Mouse (Mus musculus) embryonic facial prominence, embryonic 13.5 days (tissue): Measurements from ENCODE around the gene Tmprss4. TPM values are rescaled to one million over a fixed set of nuclear protein-coding genes. Genes with fewer than 3 reads are reported as not detected.
A peak's percentile ranks its signal among the peaks of the same experiment; 100 is the strongest.

Source experiments
- ATAC-seq: fragments of 200-750 bp; cut with Nextera tagmentation; 2 replicates; pipeline ENCODE4 v1.8.0; 2017; ENCODE audit warnings: low read depth; ENCODE audit not compliant: insufficient number of reproducible peaks, insufficient read depth, low FRiP score, low TSS enrichment
- H3K27ac ChIP-seq: fragments of 300-500 bp; sonication (generic); 2 replicates; pipeline ENCODE4 v1.5.1; 2015; ENCODE audit warnings: moderate library complexity, mild to moderate bottlenecking, inconsistent platforms
- H3K27me3 ChIP-seq: fragments of 300-500 bp; sonication (generic); 2 replicates; pipeline ENCODE4 v1.6.1; 2015; ENCODE audit warnings: mild to moderate bottlenecking, inconsistent platforms
- H3K36me3 ChIP-seq: fragments of 300-500 bp; sonication (generic); 2 replicates; pipeline ENCODE4 v1.6.1; 2015; ENCODE audit warnings: mild to moderate bottlenecking, inconsistent platforms
- H3K4me1 ChIP-seq: fragments of 300-500 bp; sonication (generic); 2 replicates; pipeline ENCODE4 v1.6.1; 2015; ENCODE audit warnings: inconsistent platforms
- H3K4me2 ChIP-seq: fragments of 300-500 bp; sonication (generic); 2 replicates; pipeline ENCODE4 v1.6.1; 2015; ENCODE audit warnings: moderate library complexity, mild to moderate bottlenecking, inconsistent platforms
- H3K4me3 ChIP-seq: fragments of 300-500 bp; sonication (generic); 2 replicates; pipeline ENCODE4 v1.5.1; 2015; ENCODE audit warnings: mild to moderate bottlenecking, inconsistent platforms
- H3K9ac ChIP-seq: fragments of 300-500 bp; sonication (generic); 2 replicates; pipeline ENCODE4 v1.6.1; 2015; ENCODE audit warnings: mild to moderate bottlenecking, inconsistent platforms
- H3K9me3 ChIP-seq: fragments of 300-500 bp; sonication (generic); 2 replicates; pipeline ENCODE4 v1.6.1; 2016; ENCODE audit warnings: inconsistent platforms
- WGBS: fragments of 180-500 bp; shearing (Covaris S2); methylation state at CpG from one replicate; pipeline ENCODE4 v1.1.7; 2015; ENCODE audit warnings: mixed read lengths; 5-methylcytosine and 5-hydroxymethylcytosine counted together
- polyA plus RNA-seq: library from polyadenylated mRNA; unstranded; fragments of >200 nt; fragmentation: Nextera tagmentation; extraction: Ambion mirVana; gene quantifications from 2 replicates; pipeline ENCODE4 v1.2.1, GENCODE M21; 2015

Tmprss4 gene
- polyA plus RNA-seq, 1 experiment from 2014 or later, result 1.3 TPM

GRCm38 (mm10) chr9:45153361-45153760 is 50.5 kb downstream of the Tmprss4 start:
- H3K27me3 ChIP-seq, result peaks cover 24% of the 10 kb centered on the region
- no peak for ATAC-seq
- no peak overlapping the region for H3K9ac ChIP-seq
- no peak overlapping the region for H3K4me3 ChIP-seq
- no peaks in the 10 kb centered on the region for H3K36me3 ChIP-seq
- WGBS, result 59% methylated on average over 7 of the region's 7 CpGs
- no peaks in the 10 kb centered on the region for H3K9me3 ChIP-seq
- no peaks in the 10 kb centered on the region for H3K4me1 ChIP-seq
- no peak overlapping the region for H3K27ac ChIP-seq
- H3K4me2 ChIP-seq, result no peak overlapping the region

- Histone ChIP-seq H3K27ac (no peak overlapping the region), H3K4me2 (no peak overlapping the region), H3K9me3 (no peaks in the 10 kb centered on the region), H3K4me3 (no peak overlapping the region), H3K4me1 (peaks cover 2% of the 10 kb centered on the region), H3K27me3 (peaks cover 44% of the 10 kb centered on the region), H3K9ac (no peak overlapping the region), H3K36me3 (no peaks in the 10 kb centered on the region)
- ATAC-seq, result no peak
- 78% methylated on average over 1 of the region's 1 CpGs for WGBS
Observed at GRCm38 (mm10) chr9:45150933-45151332, 53.0 kb downstream of the Tmprss4 start.

GRCm38 (mm10) chr9:45146267-45146597 is 57.7 kb downstream of the Tmprss4 start:
- ATAC-seq, result no peak
- H3K36me3 ChIP-seq, result no peaks in the 10 kb centered on the region
- H3K9me3 ChIP-seq, result no peaks in the 10 kb centered on the region
- H3K4me2 ChIP-seq, result peak overlapping the region; percentile 82
- H3K27me3 ChIP-seq, result peaks cover 88% of the 10 kb centered on the region
- H3K27ac ChIP-seq, result no peak overlapping the region
- peaks cover 9% of the 10 kb centered on the region for H3K4me1 ChIP-seq
- WGBS, result 2% methylated on average over 5 of the region's 5 CpGs
- peak overlapping the region; percentile 42 for H3K4me3 ChIP-seq
- H3K9ac ChIP-seq, result peak overlapping the region; percentile 64

DNA sequence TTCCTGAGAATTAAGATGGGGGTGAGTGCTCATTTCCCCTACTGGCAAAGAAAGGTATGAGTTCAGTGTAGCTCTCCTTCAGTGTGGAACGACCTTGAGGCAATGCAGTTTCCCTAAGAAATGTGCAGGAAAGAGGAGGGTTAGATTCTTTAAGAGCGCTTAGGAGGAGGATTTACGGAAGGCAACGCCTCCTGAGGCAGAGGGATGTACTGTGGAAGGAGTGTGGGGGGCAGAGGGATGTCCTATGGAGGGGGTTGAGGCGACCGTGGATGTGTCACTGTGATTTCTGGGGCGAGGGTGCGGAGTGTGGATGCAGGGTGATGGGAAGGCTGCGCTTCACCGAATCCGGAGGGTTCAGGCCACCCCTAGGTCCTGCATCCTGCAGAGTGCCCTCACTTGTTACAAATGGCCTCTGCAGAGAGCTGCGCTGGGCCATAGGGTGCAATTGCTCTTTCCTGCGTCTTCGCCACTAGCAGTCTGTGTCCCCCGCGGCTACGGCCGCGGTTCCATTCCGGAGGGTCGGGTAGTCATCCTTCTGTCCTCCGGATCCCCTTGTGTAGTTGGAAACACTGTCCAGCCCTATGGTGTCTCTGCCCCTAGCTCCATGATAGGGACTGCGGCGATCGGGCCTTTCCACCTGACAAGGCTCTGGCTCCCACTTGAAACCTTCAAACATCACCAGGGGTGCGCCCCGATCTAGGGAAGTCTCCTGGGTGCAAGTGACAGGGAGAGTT is 58.2 kb downstream of the Tmprss4 start:
- Histone ChIP-seq H3K4me3 (peak overlapping the region; percentile 42), H3K9me3 (no peaks in the 10 kb centered on the region), H3K27ac (no peak overlapping the region), H3K36me3 (no peaks in the 10 kb centered on the region), H3K9ac (peak overlapping the region; percentile 64), H3K27me3 (peaks cover 93% of the 10 kb centered on the region), H3K4me1 (peaks cover 9% of the 10 kb centered on the region), H3K4me2 (peak overlapping the region; percentile 82)
- no peak for ATAC-seq
- 3% methylated on average over 27 of the region's 27 CpGs for WGBS

GRCm38 (mm10) chr9:45142686-45143085 is 61.2 kb downstream of the Tmprss4 start:
- H3K9me3 ChIP-seq, result no peaks in the 10 kb centered on the region
- no peak overlapping the region for H3K9ac ChIP-seq
- no peak for ATAC-seq
- H3K4me3 ChIP-seq, result no peak overlapping the region
- peaks cover 27% of the 10 kb centered on the region for H3K4me1 ChIP-seq
- WGBS, result 58% methylated on average over 3 of the region's 3 CpGs
- H3K36me3 ChIP-seq, result no peaks in the 10 kb centered on the region
- H3K27ac ChIP-seq, result no peak overlapping the region
- peaks cover 96% of the 10 kb centered on the region for H3K27me3 ChIP-seq
- no peak overlapping the region for H3K4me2 ChIP-seq

DNA sequence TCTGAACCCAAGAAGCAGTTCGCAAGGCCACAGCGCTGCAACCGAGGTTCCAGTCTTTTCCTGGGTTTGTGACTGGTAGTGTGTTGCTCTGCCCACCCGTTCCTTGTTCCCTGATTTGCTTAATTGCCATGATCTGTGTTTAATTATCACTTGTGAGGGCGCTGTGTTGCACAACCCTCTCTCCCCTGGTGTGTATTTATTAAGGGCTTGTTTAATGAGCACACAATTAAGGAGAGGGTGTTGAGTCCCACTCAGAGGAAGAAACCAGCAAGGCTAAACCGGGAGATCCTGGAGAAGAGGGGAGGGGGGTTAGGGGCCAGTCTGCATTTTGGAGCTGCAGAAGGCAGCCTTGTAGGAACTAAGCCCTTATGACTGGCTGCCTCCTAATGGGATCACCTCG is 62.9 kb downstream of the Tmprss4 start:
- H3K4me1 ChIP-seq, result peaks cover 27% of the 10 kb centered on the region
- H3K9me3 ChIP-seq, result no peaks in the 10 kb centered on the region
- no peaks in the 10 kb centered on the region for H3K36me3 ChIP-seq
- H3K4me3 ChIP-seq, result no peak overlapping the region
- 37% methylated on average over 7 of the region's 7 CpGs for WGBS
- peaks cover 100% of the 10 kb centered on the region for H3K27me3 ChIP-seq
- no peak for ATAC-seq
- no peak overlapping the region for H3K9ac ChIP-seq
- no peak overlapping the region for H3K27ac ChIP-seq
- H3K4me2 ChIP-seq, result no peak overlapping the region

DNA sequence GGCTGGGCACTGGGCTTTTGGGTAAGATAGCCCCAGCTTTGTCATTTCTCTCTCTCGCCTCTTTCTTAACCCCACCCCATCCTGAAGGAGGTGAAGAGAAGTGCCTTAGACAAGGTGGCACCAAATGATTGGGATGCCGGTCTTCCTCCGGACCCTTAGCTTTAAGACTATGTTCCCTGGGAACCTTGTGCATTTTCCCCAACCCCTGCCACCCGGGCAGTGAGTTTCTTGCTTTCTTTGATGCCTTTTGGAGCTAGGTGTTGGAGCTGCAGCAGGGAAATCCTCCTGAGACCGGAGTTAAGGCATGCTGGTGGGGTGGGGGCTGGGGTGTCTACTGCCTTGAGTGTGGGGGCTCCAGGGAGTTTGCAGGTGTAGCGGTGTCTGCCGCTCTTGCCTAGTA is 64.8 kb downstream of the Tmprss4 start:
- ATAC-seq, result no peak
- no peaks in the 10 kb centered on the region for H3K36me3 ChIP-seq
- H3K27me3 ChIP-seq, result peaks cover 100% of the 10 kb centered on the region
- H3K27ac ChIP-seq, result no peak overlapping the region
- WGBS, result 2% methylated on average over 7 of the region's 7 CpGs
- H3K4me1 ChIP-seq, result peaks cover 32% of the 10 kb centered on the region
- H3K9me3 ChIP-seq, result no peaks in the 10 kb centered on the region
- H3K4me3 ChIP-seq, result peak overlapping the region; percentile 58
- peak overlapping the region; percentile 95 for H3K4me2 ChIP-seq
- peak overlapping the region; percentile 64 for H3K9ac ChIP-seq

- Histone ChIP-seq H3K4me2 (peak within 1 kb of the TSS; percentile 95), H3K36me3 (no peaks in the 10 kb centered on the region), H3K4me3 (peak within 1 kb of the TSS; percentile 58), H3K9ac (peak within 1 kb of the TSS; percentile 64), H3K27ac (no peak within 1 kb of the TSS), H3K4me1 (peaks cover 35% of the 10 kb centered on the region), H3K27me3 (peaks cover 96% of the 10 kb centered on the region), H3K9me3 (no peaks in the 10 kb centered on the region)
- no peak for ATAC-seq
- WGBS, result under 1% methylated on average over 76 of the region's 76 CpGs
Observed at GRCm38 (mm10) chr9:45138191-45139032, 65.5 kb downstream of the Tmprss4 start, which contains the start of gene Scn4b. Scn4b (plus strand) TSS chr9:45138395.

DNA sequence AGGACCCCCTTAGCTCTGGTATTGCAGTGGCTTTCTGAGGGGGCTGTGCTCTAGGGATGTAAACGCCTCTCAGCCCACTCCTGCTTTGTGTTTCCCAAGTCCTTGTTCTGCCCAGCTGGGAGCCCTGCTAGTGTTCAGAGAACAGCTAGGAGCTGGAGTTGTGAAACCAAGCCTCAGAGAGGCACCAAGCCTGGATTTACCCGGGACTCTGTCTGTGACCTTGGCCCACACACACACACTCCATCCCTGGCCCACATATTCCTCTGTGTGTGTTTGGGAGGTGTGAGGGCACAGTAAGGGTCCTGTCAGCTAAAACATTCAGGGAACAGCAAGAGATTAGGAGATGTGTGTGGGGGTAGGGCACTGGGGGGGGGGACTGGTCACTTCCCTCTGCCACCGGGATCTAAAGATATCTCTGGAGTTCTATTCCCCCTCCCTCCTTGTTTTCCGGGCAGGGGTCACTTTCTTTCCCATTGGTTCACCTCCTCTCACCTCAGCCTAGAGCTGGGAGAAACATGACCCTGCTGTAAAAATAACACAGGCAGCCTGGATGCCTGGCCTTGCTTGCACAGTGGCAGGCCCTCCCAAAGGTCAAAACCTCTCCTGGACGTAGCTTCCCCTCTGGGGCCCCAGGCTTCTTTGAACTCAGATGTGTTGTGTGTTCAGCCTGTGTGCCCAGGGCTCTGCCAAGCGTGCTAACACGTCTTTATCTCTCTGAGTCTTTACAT is 67.3 kb downstream of the Tmprss4 start:
- H3K4me2 ChIP-seq, result no peak overlapping the region
- H3K9ac ChIP-seq, result no peak overlapping the region
- H3K4me1 ChIP-seq, result peaks cover 35% of the 10 kb centered on the region
- ATAC-seq, result no peak
- H3K4me3 ChIP-seq, result no peak overlapping the region
- 14% methylated on average over 7 of the region's 7 CpGs for WGBS
- H3K27ac ChIP-seq, result no peak overlapping the region
- H3K27me3 ChIP-seq, result peaks cover 78% of the 10 kb centered on the region
- H3K9me3 ChIP-seq, result no peaks in the 10 kb centered on the region
- no peaks in the 10 kb centered on the region for H3K36me3 ChIP-seq

DNA sequence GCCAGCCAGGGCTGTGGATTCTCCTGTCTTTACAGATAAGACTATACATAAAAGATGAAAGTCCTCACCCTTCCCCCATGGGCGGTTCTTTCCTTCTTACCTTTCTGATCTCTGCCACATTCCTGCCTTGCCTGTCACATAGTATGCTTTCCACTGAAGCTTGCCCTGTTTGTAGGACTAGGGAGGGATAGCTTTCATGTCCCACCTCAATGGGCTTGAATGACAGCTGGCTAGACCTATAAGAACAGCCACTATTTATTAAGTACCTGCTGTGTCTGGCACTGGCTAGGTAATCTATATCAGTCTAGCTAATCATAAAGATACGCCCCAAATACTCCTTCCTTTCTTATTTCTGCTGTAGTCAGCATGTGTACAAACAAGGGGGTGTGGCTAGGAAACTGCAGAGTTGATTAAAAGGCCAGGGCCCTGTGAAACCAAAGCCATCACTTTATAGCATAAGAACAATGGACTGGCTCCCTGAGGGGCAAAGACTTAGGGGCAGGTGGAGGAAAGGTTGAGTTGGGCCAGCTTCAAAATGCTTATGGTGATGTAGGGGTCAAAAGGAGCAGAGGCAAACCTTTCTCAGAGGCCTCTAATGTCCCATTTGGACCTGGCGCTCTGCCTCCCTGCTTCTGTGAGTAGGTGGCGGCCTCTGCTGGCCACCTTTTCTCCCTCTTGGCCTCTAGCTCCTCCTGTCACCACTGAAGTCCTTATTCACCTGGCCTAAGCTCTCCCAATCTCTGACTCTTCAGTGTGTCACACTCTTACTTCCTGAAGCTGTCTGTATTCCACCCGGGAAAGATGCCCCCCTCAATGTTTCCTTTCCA is 70.2 kb downstream of the Tmprss4 start:
- Histone ChIP-seq H3K9me3 (no peaks in the 10 kb centered on the region), H3K27ac (no peak overlapping the region), H3K36me3 (no peaks in the 10 kb centered on the region), H3K4me2 (no peak overlapping the region), H3K4me3 (no peak overlapping the region), H3K9ac (no peak overlapping the region), H3K27me3 (peaks cover 49% of the 10 kb centered on the region), H3K4me1 (peaks cover 27% of the 10 kb centered on the region)
- ATAC-seq, result no peak
- 22% methylated on average over 5 of the region's 5 CpGs for WGBS

DNA sequence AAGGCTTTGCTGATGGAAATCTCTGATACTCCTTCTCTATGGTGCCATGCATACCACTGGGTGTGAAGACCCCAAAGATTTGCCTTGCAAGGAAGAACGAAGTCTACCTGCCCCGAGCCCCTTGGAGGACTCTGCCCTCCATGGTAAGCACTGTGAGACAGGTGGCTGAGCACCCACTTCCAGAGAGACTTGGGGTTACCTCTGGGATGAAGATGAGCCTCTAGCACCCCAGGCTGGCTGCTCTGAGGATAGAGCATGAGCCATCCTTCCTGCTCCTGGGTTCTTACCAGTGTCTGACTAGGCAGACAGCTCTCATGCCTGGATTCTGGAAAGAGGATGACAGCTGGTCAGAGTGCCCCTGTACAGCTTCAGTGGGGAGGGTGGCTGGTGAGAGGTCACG is 73.8 kb downstream of the Tmprss4 start:
- H3K36me3 ChIP-seq, result peaks cover 11% of the 10 kb centered on the region
- H3K27ac ChIP-seq, result no peak overlapping the region
- no peak overlapping the region for H3K9ac ChIP-seq
- peaks cover 14% of the 10 kb centered on the region for H3K4me1 ChIP-seq
- 79% methylated on average over 3 of the region's 3 CpGs for WGBS
- no peak overlapping the region for H3K4me2 ChIP-seq
- ATAC-seq, result no peak
- peaks cover 13% of the 10 kb centered on the region for H3K27me3 ChIP-seq
- H3K9me3 ChIP-seq, result no peaks in the 10 kb centered on the region
- H3K4me3 ChIP-seq, result no peak overlapping the region
